Mouse (Mus musculus) right cerebral cortex, postnatal 36 days (tissue): ENCODE data around the gene Disp3.

Source experiments
- DNase-seq, 2 experiments: peaks; one replicate each; pipeline ENCODE4 v3.0.0; 2022; ENCODE audit warnings: low spot score in 2 of 2, mixed read lengths in 1 of 2

The Disp3 gene

DNA sequence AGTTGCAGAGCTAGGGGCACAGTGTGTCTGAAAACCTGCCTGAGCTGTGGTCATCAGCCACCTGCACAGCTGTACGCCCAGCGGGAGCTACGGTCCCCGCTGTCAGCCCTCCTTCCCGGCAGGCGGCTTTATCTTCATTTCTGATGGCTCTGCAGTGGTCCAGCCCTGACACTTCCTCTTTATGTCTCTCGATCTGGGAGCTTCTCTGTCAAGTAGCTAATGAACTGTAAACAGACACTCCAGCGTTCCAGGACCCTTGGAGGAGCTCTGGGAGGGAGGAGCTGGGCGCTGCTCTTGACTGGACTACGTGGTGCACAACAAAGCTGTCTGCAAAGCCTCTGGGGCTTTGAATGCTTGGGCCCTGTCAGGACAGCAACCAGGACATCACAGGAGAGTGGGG lies 67.1 kb downstream of the Disp3 start:
- DNase-seq, result no peak

DNA sequence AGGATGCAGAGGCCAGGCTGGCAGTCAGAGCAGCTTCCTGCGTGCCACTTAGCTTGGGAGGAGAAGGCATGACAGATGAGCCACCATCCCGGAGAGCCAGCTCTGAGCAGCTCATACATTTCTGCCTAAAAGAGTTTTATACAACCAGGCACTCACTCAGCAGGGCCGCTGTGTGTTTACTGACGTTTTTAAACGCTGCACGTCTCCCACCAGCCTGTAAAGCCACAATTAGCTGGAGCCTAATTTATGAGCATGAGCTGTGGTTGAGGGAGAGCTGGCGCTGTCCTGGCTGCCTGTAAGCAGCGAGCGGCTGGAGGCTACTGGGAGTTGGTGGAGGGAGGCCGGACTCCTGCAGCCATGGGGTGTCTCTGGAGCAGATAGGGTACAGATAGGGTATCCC lies 69.5 kb downstream of the Disp3 start:
- DNase-seq, result no peak

DNA sequence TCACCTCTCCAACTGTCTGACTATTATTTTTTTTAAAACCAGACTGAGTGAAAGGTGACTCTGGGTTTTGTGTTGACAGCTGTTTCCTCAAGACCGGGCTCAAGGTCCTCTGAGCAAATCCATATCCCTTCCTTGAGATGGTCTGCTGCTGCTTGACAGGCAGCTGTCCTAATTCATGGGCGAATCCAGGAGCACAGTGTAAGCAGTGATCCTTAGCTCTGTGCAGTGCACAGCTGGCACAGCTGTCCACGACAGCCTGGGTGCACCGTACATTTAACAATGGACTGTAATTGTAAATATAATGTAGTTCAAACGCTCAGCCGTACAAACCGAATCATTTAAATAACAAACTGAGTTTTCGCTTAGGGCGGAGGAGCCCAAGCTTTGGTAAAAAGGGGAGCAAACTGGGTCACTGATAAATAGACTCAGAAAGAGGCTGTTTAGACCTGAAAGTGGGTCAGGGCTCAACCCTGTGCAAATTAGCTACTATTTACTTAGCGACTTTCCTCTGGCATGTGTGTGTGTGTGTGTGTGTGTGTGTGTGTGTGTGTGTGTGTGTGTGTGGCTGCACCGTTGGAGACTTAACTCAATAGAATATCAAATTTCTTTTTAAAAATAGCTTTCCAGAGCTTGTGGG lies 72.4 kb downstream of the Disp3 start:
- DNase-seq, result no peak

DNA sequence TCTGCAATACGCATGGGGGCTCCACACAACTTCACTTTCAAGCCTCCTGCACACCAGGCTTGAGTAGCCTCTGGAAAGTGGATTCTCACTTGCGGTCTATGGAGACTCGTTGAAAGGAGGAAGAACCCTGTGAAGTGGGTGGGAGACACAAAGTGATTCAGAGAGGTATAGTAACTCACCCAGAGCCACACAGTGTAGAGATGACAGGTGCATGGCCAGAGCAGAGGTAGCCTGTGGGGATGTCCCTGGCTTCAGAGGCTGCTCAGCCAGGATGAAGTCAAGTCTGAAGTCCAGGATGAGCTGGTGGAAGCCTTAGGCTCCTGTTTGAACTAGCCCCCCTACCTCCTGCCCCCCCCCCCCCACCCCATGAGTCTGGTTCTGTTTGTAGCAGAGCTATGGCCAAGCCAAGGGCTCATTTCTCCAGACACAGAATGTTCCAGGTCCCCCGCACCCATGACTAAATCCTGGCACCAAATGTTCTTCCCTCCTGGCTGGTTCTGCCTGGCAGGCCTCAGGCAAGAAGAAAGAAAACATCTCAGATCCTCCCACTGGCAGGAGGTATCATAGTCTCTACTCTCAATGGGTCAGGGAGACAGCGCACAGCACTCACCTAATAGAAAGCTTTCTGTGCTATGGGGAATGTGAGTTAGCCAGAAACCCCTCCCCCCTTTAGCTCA lies 73.2 kb downstream of the Disp3 start:
- DNase-seq, result peak; percentile 79 to 82

DNA sequence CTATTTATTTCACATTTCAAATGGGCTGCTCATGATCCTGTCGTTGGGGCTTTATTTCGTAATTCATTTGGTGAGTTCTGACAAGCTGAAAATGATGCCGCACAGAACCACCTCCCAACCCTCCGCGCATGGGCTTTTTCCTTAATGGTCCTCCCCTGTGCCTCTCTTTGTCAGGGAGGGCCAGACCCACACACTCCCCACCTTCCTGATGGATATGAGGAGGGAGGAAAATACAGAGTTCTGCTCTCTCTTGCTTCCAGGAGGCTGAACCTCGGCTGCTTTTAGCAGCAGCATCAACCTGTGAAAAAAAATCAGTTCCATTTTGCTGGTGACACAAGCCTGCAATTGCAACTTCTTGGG lies 82.9 kb downstream of the Disp3 start:
- DNase-seq, result no peak

DNA sequence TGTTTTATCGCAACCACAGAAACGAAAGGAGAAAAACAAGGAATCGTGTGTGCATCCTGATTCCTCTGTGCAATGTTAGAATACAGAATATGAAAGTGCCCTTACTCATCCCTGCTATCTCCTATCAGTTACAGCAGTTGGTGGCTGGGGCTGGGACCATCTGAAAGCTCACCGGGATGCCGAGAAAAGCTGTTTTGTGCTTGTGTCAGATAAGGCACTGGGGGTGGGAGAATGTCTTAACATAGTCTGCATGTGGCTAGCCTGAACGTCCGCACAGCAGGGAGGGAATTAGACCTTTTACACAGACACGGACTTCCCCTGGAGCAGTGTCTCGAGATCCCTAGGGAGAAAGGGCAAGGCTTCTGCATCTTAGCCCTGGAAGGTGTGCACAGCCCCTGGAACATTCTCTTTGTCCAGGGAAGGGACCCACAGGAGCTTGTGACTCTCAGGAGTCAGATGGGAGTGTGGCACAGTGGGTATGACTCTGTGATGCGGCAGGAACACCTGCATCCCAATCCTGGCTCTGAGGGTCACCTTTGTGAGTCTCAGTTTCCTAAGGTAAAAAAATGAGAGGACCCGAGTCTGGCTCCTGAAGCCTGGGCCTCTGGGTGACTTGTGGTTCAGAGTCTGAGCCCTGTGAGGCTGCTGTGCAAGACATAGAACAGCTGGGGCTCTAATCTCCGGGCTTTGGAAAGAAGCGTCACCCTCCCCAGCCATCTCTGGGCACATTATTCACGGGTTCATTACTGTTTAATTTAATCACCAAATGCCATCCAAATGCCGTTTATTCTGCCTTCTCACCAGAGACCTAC lies 83.5 kb downstream of the Disp3 start:
- no peak for DNase-seq

DNA sequence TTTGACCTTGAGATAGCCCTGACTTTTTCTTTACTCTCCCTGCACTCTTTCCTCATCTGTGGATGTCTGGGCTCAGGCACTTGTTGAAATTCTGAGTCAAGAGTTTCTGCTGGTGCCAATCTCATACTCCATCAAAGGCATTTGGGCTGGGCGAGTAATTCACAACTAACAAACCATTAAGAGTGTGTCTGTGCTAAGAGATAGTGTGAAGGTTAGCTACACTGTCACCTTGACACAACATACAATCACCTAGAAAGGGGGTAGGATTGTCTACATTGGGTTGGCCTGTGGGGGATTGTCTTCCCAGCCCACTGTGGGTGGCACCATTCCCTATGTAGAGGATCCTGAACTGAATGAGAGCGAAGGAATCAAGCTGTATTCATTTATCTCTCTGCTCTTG lies 84.2 kb downstream of the Disp3 start:
- DNase-seq, result no peak

DNA sequence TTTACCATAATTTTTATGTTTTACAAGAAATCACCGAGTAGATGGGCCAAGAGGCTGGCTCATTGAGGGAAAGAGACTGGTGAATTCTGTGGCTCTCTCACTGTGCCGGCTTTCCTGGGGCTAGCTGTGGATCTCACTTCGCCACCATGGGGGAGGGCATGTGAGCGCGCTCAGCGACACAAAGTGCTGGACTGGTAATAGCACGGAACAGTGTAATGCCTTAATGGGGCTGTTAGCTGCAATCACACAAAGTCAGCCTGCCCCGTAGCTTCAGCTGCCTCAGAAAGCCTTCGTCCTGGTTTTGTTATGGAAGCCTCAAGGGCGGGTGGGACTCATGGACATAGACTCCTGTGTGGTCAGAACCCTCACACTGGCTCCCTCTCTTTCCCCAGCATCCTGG lies 89.0 kb downstream of the Disp3 start:
- DNase-seq, result no peak

DNA sequence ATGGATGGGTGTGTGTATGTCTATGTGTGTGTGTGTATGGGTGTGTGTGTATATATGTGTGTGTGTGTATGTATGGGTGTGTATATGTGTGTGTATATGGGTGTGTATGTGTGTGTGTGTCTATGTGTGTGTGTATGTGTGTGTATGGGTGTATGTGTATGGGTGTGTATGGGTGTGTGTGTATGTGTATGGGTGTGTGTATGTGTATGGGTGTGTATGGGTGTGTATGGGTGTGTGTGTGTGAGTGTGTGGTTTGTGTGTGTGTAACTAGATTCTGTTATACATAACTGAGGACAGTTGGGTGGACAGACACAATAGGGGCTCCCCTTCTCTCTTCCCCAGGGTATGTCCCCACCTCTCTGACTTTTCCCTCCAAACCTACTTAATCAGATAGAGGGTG lies 93.4 kb downstream of the Disp3 start:
- DNase-seq, result no peak

DNA sequence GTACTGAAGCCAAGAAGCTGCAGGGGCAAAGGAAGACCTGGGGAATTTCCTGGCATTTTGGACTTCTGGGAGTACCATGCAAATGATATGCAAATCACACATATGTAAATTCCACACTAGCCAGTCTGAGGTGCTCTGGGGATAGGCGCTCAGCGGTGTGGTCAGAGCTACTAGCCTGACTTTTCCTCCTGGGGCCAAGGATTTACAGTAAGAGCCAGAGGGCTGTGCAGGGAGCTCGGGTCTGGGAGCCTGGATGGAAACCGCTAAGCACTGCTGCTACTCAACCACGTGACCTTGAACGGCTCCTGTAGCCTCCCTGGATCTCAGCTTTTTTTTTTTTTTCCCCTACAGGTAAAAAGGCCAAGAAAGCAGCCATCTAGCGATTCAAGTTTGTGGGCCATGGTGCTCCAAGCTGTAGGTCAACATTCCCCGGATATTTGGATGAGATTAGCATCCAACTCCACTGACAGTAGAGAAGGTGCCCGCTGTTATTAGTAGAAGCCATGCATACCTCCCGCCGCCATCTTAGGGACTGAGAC lies 95.0 kb downstream of the Disp3 start:
- DNase-seq, result no peak
